Mouse (Mus musculus): ENCODE measurements at regions not wholly inside any gene's neighbourhood (a gene's known extent, or its start where the extent isn't known, plus 50 kb on each side); places are given as distances from the start of the nearest gene placed in this dataset.

- DNase-seq, result no peak
- WGBS, result 73% methylated on average over 3 of the region's 3 CpGs
- Histone ChIP-seq H3K4me3 (replicated peaks; ENCODE audit: extremely low read depth, low read depth, low read length) (no peak overlapping the region), H3K4me1 (ENCODE audit: control insufficient read depth, insufficient read depth, low read length) (no peaks in the 10 kb centered on the region)
- TF ChIP-seq CTCF (IDR thresholded peaks at IDR 0.05; ENCODE audit: insufficient read depth, low read length) (no peak), POLR2A (IDR thresholded peaks at IDR 0.05; ENCODE audit: borderline replicate concordance, extremely low read depth, low read depth, low read length) (no peak)
Measured at GRCm38 (mm10) chr3:144137483-144137882, 67.5 kb downstream of the Lmo4 start.

- 63% methylated on average over 2 of the region's 2 CpGs for WGBS
Measured at GRCm38 (mm10) chr3:144136432-144136831, 68.6 kb downstream of the Lmo4 start.

GRCm38 (mm10) chr3:144135646-144136045 is 69.4 kb downstream of the Lmo4 start:
- H3K4me3 ChIP-seq (replicated peaks; ENCODE audit: extremely low read depth, low read depth, low read length), result no peak overlapping the region
- no peak for TF ChIP-seq CTCF (IDR thresholded peaks at IDR 0.05; ENCODE audit: insufficient read depth, low read length)
- TF ChIP-seq POLR2A (IDR thresholded peaks at IDR 0.05; ENCODE audit: borderline replicate concordance, extremely low read depth, low read depth, low read length), result no peak
- no peaks in the 10 kb centered on the region for H3K4me1 ChIP-seq (ENCODE audit: control insufficient read depth, insufficient read depth, low read length)
- 93% methylated on average over 6 of the region's 6 CpGs for WGBS
- no peak for DNase-seq

More at GRCm38 (mm10) chr3:144136432-144136831, 68.6 kb downstream of the Lmo4 start:
- H3K4me1 ChIP-seq (ENCODE audit: control insufficient read depth, insufficient read depth, low read length), result no peaks in the 10 kb centered on the region
- no peak overlapping the region for H3K4me3 ChIP-seq (replicated peaks; ENCODE audit: extremely low read depth, low read depth, low read length)
- no peak for DNase-seq
- TF ChIP-seq CTCF (IDR thresholded peaks at IDR 0.05; ENCODE audit: insufficient read depth, low read length) (no peak), POLR2A (IDR thresholded peaks at IDR 0.05; ENCODE audit: borderline replicate concordance, extremely low read depth, low read depth, low read length) (no peak)

- no peak overlapping the region for H3K4me3 ChIP-seq (replicated peaks; ENCODE audit: extremely low read depth, low read depth, low read length)
- TF ChIP-seq POLR2A (IDR thresholded peaks at IDR 0.05; ENCODE audit: borderline replicate concordance, extremely low read depth, low read depth, low read length) (no peak), CTCF (IDR thresholded peaks at IDR 0.05; ENCODE audit: insufficient read depth, low read length) (no peak)
- 95% methylated on average over 4 of the region's 4 CpGs for WGBS
- no peak for DNase-seq
- no peaks in the 10 kb centered on the region for H3K4me1 ChIP-seq (ENCODE audit: control insufficient read depth, insufficient read depth, low read length)
Measured at GRCm38 (mm10) chr3:144128042-144128441, 77.0 kb downstream of the Lmo4 start.

- H3K4me1 ChIP-seq (ENCODE audit: control insufficient read depth, insufficient read depth, low read length), result no peaks in the 10 kb centered on the region
- DNase-seq, result no peak
- no peak for TF ChIP-seq POLR2A (IDR thresholded peaks at IDR 0.05; ENCODE audit: borderline replicate concordance, extremely low read depth, low read depth, low read length)
- no peak for TF ChIP-seq CTCF (IDR thresholded peaks at IDR 0.05; ENCODE audit: insufficient read depth, low read length)
- no peak overlapping the region for H3K4me3 ChIP-seq (replicated peaks; ENCODE audit: extremely low read depth, low read depth, low read length)
- 73% methylated on average over 4 of the region's 4 CpGs for WGBS
Measured at GRCm38 (mm10) chr3:144124353-144124752, 80.7 kb downstream of the Lmo4 start.

GRCm38 (mm10) chr3:144123361-144124072 is 81.5 kb downstream of the Lmo4 start:
- no peak for TF ChIP-seq POLR2A (IDR thresholded peaks at IDR 0.05; ENCODE audit: borderline replicate concordance, extremely low read depth, low read depth, low read length)
- no peak for TF ChIP-seq CTCF (IDR thresholded peaks at IDR 0.05; ENCODE audit: insufficient read depth, low read length)
- DNase-seq, result no peak
- H3K4me1 ChIP-seq (ENCODE audit: control insufficient read depth, insufficient read depth, low read length), result no peaks in the 10 kb centered on the region
- no peak overlapping the region for H3K4me3 ChIP-seq (replicated peaks; ENCODE audit: extremely low read depth, low read depth, low read length)
- 71% methylated on average over 6 of the region's 6 CpGs for WGBS

GRCm38 (mm10) chr3:144119076-144119475 is 85.9 kb downstream of the Lmo4 start:
- 63% methylated on average over 3 of the region's 3 CpGs for WGBS
- TF ChIP-seq CTCF (IDR thresholded peaks at IDR 0.05; ENCODE audit: insufficient read depth, low read length) (no peak), POLR2A (IDR thresholded peaks at IDR 0.05; ENCODE audit: borderline replicate concordance, extremely low read depth, low read depth, low read length) (no peak)
- no peak overlapping the region for H3K4me3 ChIP-seq (replicated peaks; ENCODE audit: extremely low read depth, low read depth, low read length)

GRCm38 (mm10) chr3:144113672-144114645 is 91.1 kb downstream of the Lmo4 start:
- H3K4me1 ChIP-seq (ENCODE audit: control insufficient read depth, insufficient read depth, low read length), result no peaks in the 10 kb centered on the region
- DNase-seq, result no peak
- no peak for TF ChIP-seq CTCF (IDR thresholded peaks at IDR 0.05; ENCODE audit: insufficient read depth, low read length)
- no peak for TF ChIP-seq POLR2A (IDR thresholded peaks at IDR 0.05; ENCODE audit: borderline replicate concordance, extremely low read depth, low read depth, low read length)
- 72% methylated on average over 11 of the region's 11 CpGs for WGBS
- no peak overlapping the region for H3K4me3 ChIP-seq (replicated peaks; ENCODE audit: extremely low read depth, low read depth, low read length)

More at GRCm38 (mm10) chr3:144119076-144119475, 85.9 kb downstream of the Lmo4 start:
- no peaks in the 10 kb centered on the region for H3K4me1 ChIP-seq (ENCODE audit: control insufficient read depth, insufficient read depth, low read length)
- no peak for DNase-seq

GRCm38 (mm10) chr3:144110331-144111080 is 94.5 kb downstream of the Lmo4 start:
- 69% methylated on average over 5 of the region's 5 CpGs for WGBS
- TF ChIP-seq POLR2A (IDR thresholded peaks at IDR 0.05; ENCODE audit: borderline replicate concordance, extremely low read depth, low read depth, low read length) (no peak), CTCF (IDR thresholded peaks at IDR 0.05; ENCODE audit: insufficient read depth, low read length) (no peak)
- Histone ChIP-seq H3K4me1 (ENCODE audit: control insufficient read depth, insufficient read depth, low read length) (no peaks in the 10 kb centered on the region), H3K4me3 (replicated peaks; ENCODE audit: extremely low read depth, low read depth, low read length) (no peak overlapping the region)
- no peak for DNase-seq
